Mouse (Mus musculus) cerebellum, adult 2 months (tissue): ENCODE measurements at regions not wholly inside any gene's neighbourhood (a gene's known extent, or its start where the extent isn't known, plus 50 kb on each side); places are given as distances from the start of the nearest gene placed in this dataset.

ENCODE experiments used
- DNase-seq, 2 experiments: peaks; one replicate each; pipeline ENCODE4 v3.0.0; 2021
- H3K27ac ChIP-seq: fragments of 200-500 bp; 2 replicates; pipeline ENCODE4 v1.5.1; 2012; ENCODE audit warnings: low read length, control low read depth, inconsistent platforms; ENCODE audit not compliant: insufficient read depth
- H3K27me3 ChIP-seq: fragments of 200-500 bp; 2 replicates; pipeline ENCODE4 v1.6.1; 2012; ENCODE audit warnings: inconsistent platforms, mild to moderate bottlenecking, low read length, moderate library complexity; ENCODE audit not compliant: control insufficient read depth, insufficient read depth
- H3K4me1 ChIP-seq: fragments of 200-500 bp; 2 replicates; pipeline ENCODE4 v1.6.1; 2011; ENCODE audit warnings: low read length; ENCODE audit not compliant: control insufficient read depth, insufficient read depth
- H3K4me3 ChIP-seq: fragments of 200-500 bp; replicated peaks from 2 replicates; pipeline ENCODE3; 2011; ENCODE audit warnings: mild to moderate bottlenecking, low read depth, low read length, control low read depth; ENCODE audit not compliant: insufficient read depth
- CTCF ChIP-seq: fragments of 200-500 bp; IDR thresholded peaks from 2 replicates; pipeline ENCODE4 v1.5.1; 2011; ENCODE audit warnings: low read depth, mild to moderate bottlenecking, control low read depth, low read length, moderate library complexity, borderline replicate concordance; ENCODE audit not compliant: insufficient read depth
- POLR2A ChIP-seq: fragments of 200-500 bp; IDR thresholded peaks from 2 replicates; pipeline ENCODE4 v1.6.1; 2011; ENCODE audit warnings: low read length, control low read depth, borderline replicate concordance; ENCODE audit not compliant: insufficient read depth
- WGBS: fragments of 180-500 bp; shearing (Covaris S2); methylation state at CpG from one replicate; pipeline ENCODE4 v1.1.7; 2018; 5-methylcytosine and 5-hydroxymethylcytosine counted together

DNA sequence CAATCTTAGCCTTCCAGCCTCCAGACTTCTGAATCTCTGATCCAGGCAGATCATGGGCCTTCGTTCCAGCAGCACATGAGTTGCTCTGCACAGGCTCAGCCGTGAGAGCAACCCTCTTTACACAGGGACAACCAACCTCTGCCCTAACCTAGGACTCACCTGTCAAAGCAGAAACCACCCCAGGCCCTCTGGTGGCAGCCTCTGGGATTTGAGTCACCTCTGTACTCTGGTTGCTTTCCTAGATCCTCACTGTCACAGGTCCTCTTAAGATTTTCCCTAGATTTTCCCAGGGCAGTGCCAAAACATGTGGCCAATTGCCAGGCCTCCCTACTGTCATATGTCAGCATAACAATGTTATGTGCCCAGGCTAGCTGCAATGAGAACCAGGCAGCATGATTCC lies 71.1 kb upstream of the Ttc34 start:
- no peak for DNase-seq
- Histone ChIP-seq H3K4me3 (no peak overlapping the region), H3K27me3 (no peaks in the 10 kb centered on the region; the same call in 1 of the 2 replicates), H3K4me1 (no peaks in the 10 kb centered on the region), H3K27ac (no peak overlapping the region)
- TF ChIP-seq CTCF (no peak), POLR2A (no peak)
- WGBS: 79% methylated on average over 2 of the region's 2 CpGs

- Histone ChIP-seq H3K4me1 (no peaks in the 10 kb centered on the region), H3K27ac (no peak overlapping the region), H3K27me3 (no peaks in the 10 kb centered on the region), H3K4me3 (no peak overlapping the region)
- 90% methylated on average over 25 of the region's 25 CpGs for WGBS
- DNase-seq: no peak
- TF ChIP-seq CTCF (no peak), POLR2A (no peak)
Measured at GRCm38 (mm10) chr4:154771330-154772076, 65.8 kb upstream of the Ttc34 start.

DNA sequence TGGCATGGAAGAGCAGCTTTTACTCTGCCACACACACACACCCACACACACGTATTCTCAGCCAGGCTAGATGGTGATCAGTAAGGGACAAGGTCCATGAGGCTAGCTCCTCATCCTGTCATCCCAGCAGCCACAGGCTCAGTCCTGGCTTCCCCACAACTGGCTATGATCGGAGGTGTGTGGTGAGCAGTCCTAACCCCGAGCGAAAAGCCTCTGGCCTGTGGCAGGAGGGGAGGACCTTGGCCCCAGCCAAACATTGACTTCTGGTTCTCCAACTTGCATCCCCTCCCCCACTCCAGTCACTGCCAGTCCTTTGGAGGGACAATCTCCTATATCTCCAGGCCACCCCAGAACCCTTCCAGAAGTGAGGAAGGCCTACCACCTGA lies 65.2 kb upstream of the Ttc34 start:
- H3K27me3 ChIP-seq: no peaks in the 10 kb centered on the region
- DNase-seq: no peak
- WGBS: 87% methylated on average over 4 of the region's 4 CpGs
- TF ChIP-seq CTCF: no peak
- no peak for TF ChIP-seq POLR2A
- H3K4me1 ChIP-seq: no peaks in the 10 kb centered on the region
- no peak overlapping the region for H3K27ac ChIP-seq
- H3K4me3 ChIP-seq: no peak overlapping the region

DNA sequence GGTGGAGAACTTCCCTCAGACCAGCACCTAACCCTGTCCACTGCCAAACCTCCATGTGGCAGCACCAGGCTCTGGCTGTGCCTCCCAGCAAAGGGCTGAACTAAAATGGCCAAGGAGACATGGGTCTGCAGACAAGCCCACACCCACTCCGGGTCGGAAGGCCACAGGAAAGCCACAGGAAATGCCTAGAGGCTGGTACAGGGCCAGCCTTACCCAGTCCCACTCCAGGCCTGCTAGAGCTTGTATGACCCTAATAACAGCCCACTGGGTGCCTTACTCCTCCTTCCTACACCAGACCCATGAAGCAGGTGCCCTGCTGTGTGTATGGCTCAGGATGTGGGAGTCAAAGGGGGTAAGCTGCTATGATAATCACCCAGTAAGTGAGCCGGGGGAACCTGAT lies 63.4 kb upstream of the Ttc34 start:
- DNase-seq: no peak
- no peak for TF ChIP-seq POLR2A
- no peak for TF ChIP-seq CTCF
- H3K4me3 ChIP-seq: no peak overlapping the region
- H3K27me3 ChIP-seq: no peaks in the 10 kb centered on the region
- H3K27ac ChIP-seq: no peak overlapping the region
- 91% methylated on average over 3 of the region's 3 CpGs for WGBS
- H3K4me1 ChIP-seq: no peaks in the 10 kb centered on the region

GRCm38 (mm10) chr4:154774332-154774731 lies 62.9 kb upstream of the Ttc34 start:
- no peak overlapping the region for H3K27ac ChIP-seq
- WGBS: 40% methylated on average over 2 of the region's 2 CpGs
- no peak for TF ChIP-seq POLR2A
- TF ChIP-seq CTCF: no peak

DNA sequence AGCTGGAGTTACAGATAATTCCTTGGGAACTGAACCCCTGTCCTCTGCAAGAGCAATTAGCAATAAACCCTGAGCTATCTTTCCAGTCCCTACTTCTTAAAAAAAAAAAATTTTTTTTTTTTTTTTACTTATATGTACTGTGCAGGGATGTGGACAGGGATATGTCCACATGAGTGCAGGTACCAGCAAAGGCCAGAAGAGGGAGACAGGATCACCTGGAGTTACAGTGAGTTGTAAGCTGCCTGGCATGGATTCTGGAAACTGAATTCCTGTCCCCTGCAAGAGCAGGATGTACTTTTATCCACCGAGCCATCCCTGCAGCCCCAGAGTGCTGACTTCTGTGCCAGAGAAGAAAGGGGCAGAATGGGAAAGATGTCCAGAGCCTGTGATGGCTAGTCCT lies 58.4 kb upstream of the Ttc34 start:
- Histone ChIP-seq H3K4me3 (no peak overlapping the region), H3K27me3 (no peaks in the 10 kb centered on the region; the same call in 1 of the 2 replicates), H3K4me1 (no peaks in the 10 kb centered on the region), H3K27ac (no peak overlapping the region)
- 89% methylated on average over 1 of the region's 1 CpGs for whole genome bisulfite sequencing
- DNase-seq: no peak
- TF ChIP-seq CTCF: no peak

More at GRCm38 (mm10) chr4:154774332-154774731, 62.9 kb upstream of the Ttc34 start:
- DNase-seq: no peak
- H3K27me3 ChIP-seq: no peaks in the 10 kb centered on the region
- no peaks in the 10 kb centered on the region for H3K4me1 ChIP-seq
- H3K4me3 ChIP-seq: no peak overlapping the region

DNA sequence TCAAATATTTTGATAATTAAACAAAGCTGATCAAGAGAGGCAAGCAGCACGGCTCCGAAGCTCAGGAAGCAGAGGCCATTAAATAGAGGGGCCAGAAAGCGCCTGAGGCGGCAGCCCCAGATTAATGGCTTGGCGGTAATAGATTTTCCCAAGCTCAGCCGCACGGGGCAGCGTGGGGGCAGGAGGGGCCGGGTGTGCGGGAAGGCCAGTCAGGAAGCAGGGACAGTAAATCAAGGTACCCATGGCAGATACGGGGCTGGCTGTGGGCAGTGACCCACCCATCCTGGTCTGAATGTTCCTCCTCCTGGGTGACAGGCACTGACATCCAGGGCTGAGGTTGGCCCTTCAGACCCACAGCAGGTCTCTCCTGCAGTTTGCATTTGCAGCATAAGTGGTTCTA lies 55.9 kb upstream of the Ttc34 start:
- 73% methylated on average over 11 of the region's 11 CpGs for WGBS
- Histone ChIP-seq H3K4me3 (no peak overlapping the region), H3K27ac (no peak overlapping the region), H3K4me1 (no peaks in the 10 kb centered on the region), H3K27me3 (no peaks in the 10 kb centered on the region; the same call in 1 of the 2 replicates)
- DNase-seq: no peak
- TF ChIP-seq POLR2A: no peak
- no peak for TF ChIP-seq CTCF

- 26% methylated on average over 8 of the region's 8 CpGs for WGBS
- H3K4me3 ChIP-seq: no peak overlapping the region
- no peak for DNase-seq
- TF ChIP-seq POLR2A: no peak
- no peak for TF ChIP-seq CTCF
- H3K4me1 ChIP-seq: no peaks in the 10 kb centered on the region
- no peaks in the 10 kb centered on the region; the same call in 1 of the 2 replicates for H3K27me3 ChIP-seq
- no peak overlapping the region for H3K27ac ChIP-seq
Measured at GRCm38 (mm10) chr4:154782291-154782690, 55.0 kb upstream of the Ttc34 start.
